Mouse (Mus musculus): Measurements from ENCODE around the gene Endod1. TPM values are rescaled to one million over a fixed set of nuclear protein-coding genes. Genes with fewer than 3 reads are reported as not detected.

Gene Endod1
- polyA plus RNA-seq, 1 experiment: 7.0 TPM

DNA sequence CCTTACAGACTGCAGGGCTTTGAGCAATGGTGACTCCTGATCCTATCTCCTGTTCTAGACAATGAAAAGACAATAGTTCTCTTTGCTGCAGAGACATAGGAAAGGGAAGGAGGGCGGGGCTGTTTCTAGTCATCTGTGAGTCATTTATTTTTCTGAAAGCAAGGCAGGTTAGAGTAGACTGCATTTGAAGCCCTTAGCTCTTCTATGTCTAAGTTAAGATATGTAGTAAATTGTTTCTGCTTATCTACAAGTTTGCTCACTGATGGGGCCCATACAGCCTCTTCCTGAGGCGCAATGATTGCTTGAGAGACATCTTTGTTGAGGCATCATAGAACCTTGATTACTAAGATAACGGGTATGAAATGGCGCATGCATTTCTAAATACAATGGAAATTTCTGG lies 13.5 kb downstream of the Endod1 start:
- Histone ChIP-seq H3K36me3 (ENCODE audit: control insufficient read depth, insufficient read depth) (no peaks in the 10 kb centered on the region), H3K79me2 (ENCODE audit: control insufficient read depth, insufficient read depth) (no peaks in the 10 kb centered on the region), H3K4me3 (no peak overlapping the region), H3K4me2 (ENCODE audit: low read depth) (no peak overlapping the region), H3ac (ENCODE audit: control insufficient read depth, insufficient read length) (no peak overlapping the region), H3K27me3 (ENCODE audit: control insufficient read depth, insufficient read depth, insufficient read length) (no peaks in the 10 kb centered on the region)
- TF ChIP-seq POLR2AphosphoS2 (IDR thresholded peaks at IDR 0.05; ENCODE audit: insufficient read length, low read depth): no peak
- TF ChIP-seq E2F4 (IDR thresholded peaks at IDR 0.05; ENCODE audit: insufficient read depth): no peak
- no peak for TF ChIP-seq TCF3 (IDR thresholded peaks at IDR 0.05; ENCODE audit: insufficient read length, low read depth)
- TF ChIP-seq SRF (IDR thresholded peaks at IDR 0.05; ENCODE audit: control insufficient read depth, insufficient read length, low read depth): no peak
- TF ChIP-seq REST (IDR thresholded peaks at IDR 0.05; ENCODE audit: insufficient read depth, insufficient read length): no peak
- TF ChIP-seq MYOD1 (IDR thresholded peaks at IDR 0.05; ENCODE audit: control insufficient read depth in 1 of 3, insufficient read length in 2 of 3, low read depth in 2 of 3): no peak
- TF ChIP-seq TCF12 (IDR thresholded peaks at IDR 0.05; ENCODE audit: insufficient read depth, poor library complexity, severe bottlenecking): no peak
- TF ChIP-seq CEBPB (IDR thresholded peaks at IDR 0.05; ENCODE audit: insufficient read depth, poor library complexity, severe bottlenecking): no peak
- no peak for TF ChIP-seq POLR2A (IDR thresholded peaks at IDR 0.05; ENCODE audit: insufficient read length, low read depth)
- no peak for TF ChIP-seq MAX (IDR thresholded peaks at IDR 0.05; ENCODE audit: low read depth)
- no peak for TF ChIP-seq MYOG (IDR thresholded peaks at IDR 0.05; ENCODE audit: control insufficient read depth in 1 of 3, insufficient read depth in 1 of 3, insufficient read length in 2 of 3, low read depth in 2 of 3)
- no peak for TF ChIP-seq USF1 (IDR thresholded peaks at IDR 0.05; ENCODE audit: low read depth)

DNA sequence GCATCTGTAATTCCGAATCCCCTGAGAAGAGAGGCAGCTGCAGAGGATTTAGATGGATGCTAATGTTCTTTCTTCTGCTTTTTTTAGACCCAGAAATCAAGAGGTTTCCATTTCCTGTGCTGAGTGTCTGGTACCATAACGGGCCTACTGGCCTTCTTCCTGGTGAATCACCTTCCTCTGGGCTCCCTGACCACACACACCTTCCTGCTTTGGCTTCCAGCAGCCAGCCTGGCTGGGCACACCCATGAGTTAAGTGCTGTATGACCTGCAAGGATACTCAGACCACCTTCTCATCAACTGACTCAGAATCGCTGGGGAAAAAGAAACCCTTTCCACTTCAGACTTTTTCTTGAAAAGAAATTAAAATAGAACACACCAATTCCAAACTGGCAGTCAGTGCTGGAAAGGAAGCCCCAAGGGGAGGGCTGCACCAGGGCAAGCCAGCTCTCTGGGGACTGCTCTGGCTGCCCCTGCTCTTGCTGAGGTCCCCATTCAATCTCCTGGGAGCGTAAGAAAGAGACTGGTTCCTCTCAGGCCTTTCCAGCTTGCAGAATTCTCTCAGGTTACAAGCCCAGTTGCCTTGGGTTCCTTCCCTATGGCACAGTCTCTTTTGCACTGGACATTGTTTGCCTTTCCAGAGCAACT lies 15.7 kb downstream of the Endod1 start:
- no peaks in the 10 kb centered on the region for H3K79me2 ChIP-seq (ENCODE audit: control insufficient read depth, insufficient read depth)
- H3ac ChIP-seq (ENCODE audit: control insufficient read depth, insufficient read length): no peak overlapping the region
- no peaks in the 10 kb centered on the region for H3K36me3 ChIP-seq (ENCODE audit: control insufficient read depth, insufficient read depth)
- no peak overlapping the region for H3K4me3 ChIP-seq
- TF ChIP-seq SRF (IDR thresholded peaks at IDR 0.05; ENCODE audit: control insufficient read depth, insufficient read length, low read depth) (no peak), MAX (IDR thresholded peaks at IDR 0.05; ENCODE audit: low read depth) (no peak), TCF12 (IDR thresholded peaks at IDR 0.05; ENCODE audit: insufficient read depth, poor library complexity, severe bottlenecking) (no peak), CEBPB (IDR thresholded peaks at IDR 0.05; ENCODE audit: insufficient read depth, poor library complexity, severe bottlenecking) (no peak), TCF3 (IDR thresholded peaks at IDR 0.05; ENCODE audit: insufficient read length, low read depth) (no peak), REST (IDR thresholded peaks at IDR 0.05; ENCODE audit: insufficient read depth, insufficient read length) (no peak), USF1 (IDR thresholded peaks at IDR 0.05; ENCODE audit: low read depth) (no peak), MYOD1 (IDR thresholded peaks at IDR 0.05; ENCODE audit: control insufficient read depth in 1 of 3, insufficient read length in 2 of 3, low read depth in 2 of 3) (no peak), POLR2A (IDR thresholded peaks at IDR 0.05; ENCODE audit: insufficient read length, low read depth) (no peak), E2F4 (IDR thresholded peaks at IDR 0.05; ENCODE audit: insufficient read depth) (no peak), MYOG (IDR thresholded peaks at IDR 0.05; ENCODE audit: control insufficient read depth in 1 of 3, insufficient read depth in 1 of 3, insufficient read length in 2 of 3, low read depth in 2 of 3) (no peak), POLR2AphosphoS2 (IDR thresholded peaks at IDR 0.05; ENCODE audit: insufficient read length, low read depth) (no peak)
- H3K4me2 ChIP-seq (ENCODE audit: low read depth): peak overlapping the region; percentile 51
- H3K27me3 ChIP-seq (ENCODE audit: control insufficient read depth, insufficient read depth, insufficient read length): no peaks in the 10 kb centered on the region

DNA sequence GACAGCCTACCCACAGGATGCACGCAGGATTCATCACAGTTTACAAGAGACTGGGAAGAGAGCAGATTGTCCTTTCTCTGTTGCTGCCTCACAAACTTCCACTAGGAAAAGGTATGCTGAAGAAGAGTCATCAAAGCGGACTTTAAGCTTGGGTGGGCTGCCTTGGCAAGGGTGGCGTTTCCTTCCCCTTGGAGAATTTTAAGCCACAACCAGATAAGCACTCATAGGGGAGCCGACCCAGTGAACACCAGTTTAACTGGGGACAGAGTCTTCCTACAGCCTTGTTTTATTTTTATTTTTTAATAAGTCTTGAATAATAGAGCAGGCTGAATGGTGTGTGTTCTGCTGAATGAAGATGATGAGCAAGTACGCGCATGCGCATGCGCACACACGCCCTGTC lies 16.6 kb downstream of the Endod1 start:
- Histone ChIP-seq H3K4me2 (ENCODE audit: low read depth) (no peak overlapping the region), H3K27me3 (ENCODE audit: control insufficient read depth, insufficient read depth, insufficient read length) (no peaks in the 10 kb centered on the region), H3K36me3 (ENCODE audit: control insufficient read depth, insufficient read depth) (no peaks in the 10 kb centered on the region), H3K4me3 (no peak overlapping the region), H3ac (ENCODE audit: control insufficient read depth, insufficient read length) (no peak overlapping the region), H3K79me2 (ENCODE audit: control insufficient read depth, insufficient read depth) (no peaks in the 10 kb centered on the region)
- TF ChIP-seq SRF (IDR thresholded peaks at IDR 0.05; ENCODE audit: control insufficient read depth, insufficient read length, low read depth) (no peak), USF1 (IDR thresholded peaks at IDR 0.05; ENCODE audit: low read depth) (no peak), MYOG (IDR thresholded peaks at IDR 0.05; ENCODE audit: control insufficient read depth in 1 of 3, insufficient read depth in 1 of 3, insufficient read length in 2 of 3, low read depth in 2 of 3) (no peak), MAX (IDR thresholded peaks at IDR 0.05; ENCODE audit: low read depth) (no peak), POLR2AphosphoS2 (IDR thresholded peaks at IDR 0.05; ENCODE audit: insufficient read length, low read depth) (no peak), REST (IDR thresholded peaks at IDR 0.05; ENCODE audit: insufficient read depth, insufficient read length) (no peak), CEBPB (IDR thresholded peaks at IDR 0.05; ENCODE audit: insufficient read depth, poor library complexity, severe bottlenecking) (no peak), POLR2A (IDR thresholded peaks at IDR 0.05; ENCODE audit: insufficient read length, low read depth) (no peak), MYOD1 (IDR thresholded peaks at IDR 0.05; ENCODE audit: control insufficient read depth in 1 of 3, insufficient read length in 2 of 3, low read depth in 2 of 3) (no peak), E2F4 (IDR thresholded peaks at IDR 0.05; ENCODE audit: insufficient read depth) (no peak), TCF3 (IDR thresholded peaks at IDR 0.05; ENCODE audit: insufficient read length, low read depth) (no peak), TCF12 (IDR thresholded peaks at IDR 0.05; ENCODE audit: insufficient read depth, poor library complexity, severe bottlenecking) (no peak)

DNA sequence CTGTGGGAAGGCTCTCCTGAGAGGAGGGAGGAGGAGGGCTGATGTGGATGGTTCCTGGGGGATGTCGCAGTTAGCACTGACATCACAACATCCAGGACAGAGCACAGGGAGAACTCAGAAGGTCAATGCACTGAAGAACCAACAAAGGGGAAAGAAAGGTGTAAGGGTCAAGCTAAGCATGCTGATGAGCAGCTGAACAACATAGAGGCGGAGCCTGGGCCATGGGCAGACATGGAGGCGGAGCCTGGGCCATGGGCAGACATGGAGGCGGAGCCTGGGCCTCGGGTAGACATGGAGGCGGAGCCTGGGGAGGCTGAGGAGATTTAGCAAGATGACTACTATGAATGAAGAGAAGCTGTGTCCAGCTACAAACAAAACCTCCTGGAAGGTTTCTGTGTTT lies 17.8 kb downstream of the Endod1 start:
- no peaks in the 10 kb centered on the region for H3K36me3 ChIP-seq (ENCODE audit: control insufficient read depth, insufficient read depth)
- no peak for TF ChIP-seq E2F4 (IDR thresholded peaks at IDR 0.05; ENCODE audit: insufficient read depth)
- no peak for TF ChIP-seq REST (IDR thresholded peaks at IDR 0.05; ENCODE audit: insufficient read depth, insufficient read length)
- no peak for TF ChIP-seq CEBPB (IDR thresholded peaks at IDR 0.05; ENCODE audit: insufficient read depth, poor library complexity, severe bottlenecking)
- no peak for TF ChIP-seq POLR2AphosphoS2 (IDR thresholded peaks at IDR 0.05; ENCODE audit: insufficient read length, low read depth)
- TF ChIP-seq SRF (IDR thresholded peaks at IDR 0.05; ENCODE audit: control insufficient read depth, insufficient read length, low read depth): no peak
- no peak for TF ChIP-seq MYOD1 (IDR thresholded peaks at IDR 0.05; ENCODE audit: control insufficient read depth in 1 of 3, insufficient read length in 2 of 3, low read depth in 2 of 3)
- no peak for TF ChIP-seq TCF3 (IDR thresholded peaks at IDR 0.05; ENCODE audit: insufficient read length, low read depth)
- TF ChIP-seq MAX (IDR thresholded peaks at IDR 0.05; ENCODE audit: low read depth): no peak
- no peak for TF ChIP-seq POLR2A (IDR thresholded peaks at IDR 0.05; ENCODE audit: insufficient read length, low read depth)
- TF ChIP-seq TCF12 (IDR thresholded peaks at IDR 0.05; ENCODE audit: insufficient read depth, poor library complexity, severe bottlenecking): no peak
- TF ChIP-seq USF1 (IDR thresholded peaks at IDR 0.05; ENCODE audit: low read depth): no peak
- TF ChIP-seq MYOG (IDR thresholded peaks at IDR 0.05; ENCODE audit: control insufficient read depth in 1 of 3, insufficient read depth in 1 of 3, insufficient read length in 2 of 3, low read depth in 2 of 3): no peak
- no peak overlapping the region for H3K4me2 ChIP-seq (ENCODE audit: low read depth)
- H3K4me3 ChIP-seq: no peak overlapping the region
- no peak overlapping the region for H3ac ChIP-seq (ENCODE audit: control insufficient read depth, insufficient read length)
- no peaks in the 10 kb centered on the region for H3K79me2 ChIP-seq (ENCODE audit: control insufficient read depth, insufficient read depth)
- no peaks in the 10 kb centered on the region for H3K27me3 ChIP-seq (ENCODE audit: control insufficient read depth, insufficient read depth, insufficient read length)
